Mouse (Mus musculus) spleen, adult 2 months (tissue): ENCODE data around the gene Bcor.

Experiments
- CTCF ChIP-seq: fragments of 200-500 bp; IDR thresholded peaks from 2 replicates; pipeline ENCODE4 v1.5.1; 2011; ENCODE audit warnings: mild to moderate bottlenecking, inconsistent platforms; ENCODE audit not compliant: insufficient read depth, insufficient read length, insufficient replicate concordance; ENCODE audit errors: extremely low read depth
- POLR2A ChIP-seq: fragments of 200-500 bp; IDR thresholded peaks from 2 replicates; pipeline ENCODE4 v1.6.1; 2011; ENCODE audit warnings: low read depth, low read length, inconsistent platforms

GRCm38 (mm10) chrX:11993641-11994419 is 166.3 kb downstream of the Bcor start:
- no peak for TF ChIP-seq CTCF
- TF ChIP-seq POLR2A = no peak
